Mouse (Mus musculus): ENCODE measurements around the gene Armc10. TPM values are rescaled to one million over a fixed set of nuclear protein-coding genes. Genes with fewer than 3 reads are reported as not detected.

The Armc10 gene
- 1 to 10 TPM; 9.5 to 9.7 TPM for total RNA-seq (2023)

DNA sequence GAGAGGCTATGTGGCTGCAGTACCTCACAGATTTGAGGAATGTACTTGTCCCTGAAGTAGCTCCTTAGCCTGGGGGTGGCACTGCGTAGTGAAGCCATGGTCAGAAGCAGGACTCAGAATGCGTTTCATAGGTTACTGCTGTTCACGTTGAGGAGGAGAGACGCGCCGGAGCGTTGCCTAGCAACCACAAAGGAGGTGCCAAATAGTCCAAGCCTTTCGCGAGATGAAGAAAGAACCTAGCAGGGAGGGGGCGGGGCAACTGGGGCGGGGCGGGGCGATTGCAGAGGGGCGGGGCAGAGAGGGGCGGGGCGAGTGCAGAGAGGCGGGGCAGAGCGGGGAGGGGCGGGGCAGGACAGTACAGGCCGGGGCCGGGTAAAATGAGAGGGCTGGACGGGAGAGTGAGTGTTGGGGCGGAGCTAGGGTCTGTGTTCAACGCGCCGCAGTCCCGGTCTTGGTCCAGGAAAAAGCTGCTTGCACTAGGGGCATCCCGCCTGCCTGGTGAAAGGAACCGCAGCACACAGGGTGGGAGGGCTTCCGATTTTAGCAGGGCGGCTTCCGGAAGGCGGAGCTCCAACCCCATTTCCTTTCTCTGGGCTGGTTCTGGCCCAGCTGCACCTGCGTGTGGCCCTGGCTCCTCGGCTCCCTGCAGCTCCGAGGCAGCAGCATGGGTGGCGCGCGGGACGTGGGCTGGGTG lies at the start of gene Armc10, which contains the start of gene Fbxl13:
Armc10 (plus strand) TSS at position 375 of the 694 bp plus-strand sequence.
Fbxl13 (minus strand) TSS at position 196 of the 694 bp plus-strand sequence.

DNA sequence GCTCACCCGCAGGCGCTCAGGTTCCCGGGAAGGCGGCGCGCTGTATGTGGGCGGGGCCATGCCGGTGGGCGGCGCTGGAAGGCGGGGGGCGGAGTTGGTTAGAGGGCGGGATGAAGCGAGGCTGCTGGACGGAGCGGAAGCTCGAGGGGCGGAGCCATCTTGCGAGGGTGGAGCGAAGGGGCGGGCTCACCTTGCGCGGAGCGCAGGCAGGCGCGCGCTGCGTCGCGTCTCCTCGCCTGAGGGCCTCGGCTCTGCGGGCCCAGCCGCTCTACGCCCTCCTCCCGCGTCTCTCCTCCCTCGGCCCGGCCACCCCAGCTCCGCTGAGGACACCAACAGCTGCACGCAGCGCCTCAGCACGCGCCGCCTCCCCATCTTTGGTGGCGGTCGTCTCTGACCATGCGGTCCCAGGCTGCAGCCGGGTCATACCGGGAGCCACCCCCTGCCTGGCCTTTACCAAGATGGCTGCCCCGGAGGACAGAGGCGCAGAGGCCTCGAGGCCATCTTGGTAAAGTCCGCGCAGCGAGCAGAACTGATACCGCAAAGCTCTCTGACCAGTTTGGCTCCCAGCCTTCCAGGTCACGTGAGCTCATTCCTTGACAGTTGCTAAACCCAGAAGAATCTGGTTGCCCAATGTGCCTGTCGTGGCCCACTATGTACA lies 55.9 kb downstream of the Armc10 start, which contains the start of gene Napepld:
Napepld (minus strand) TSS at position 46 of the 658 bp plus-strand sequence.

Other genes with a start within 250 kb of the Armc10 start
- gene Ccdc146, start 221.1 kb upstream of the Armc10 start, total RNA-seq (2023): under 1 TPM; 0.57 to 0.99 TPM
- 1 to 10 TPM; 1.4 to 2.1 TPM for gene Fam185a, start 220.9 kb upstream of the Armc10 start, total RNA-seq (2023)
- not detected for gene Lrrc17, start 102.3 kb upstream of the Armc10 start, total RNA-seq (2023)
- under 1 TPM in 1 of 2 experiments, not detected in 1; 0.44 TPM for gene Fbxl13, start 179 bp upstream of the Armc10 start, total RNA-seq (2023)
- 1 to 10 TPM; 1.3 to 1.4 TPM for gene Napepld, start 55.6 kb downstream of the Armc10 start, total RNA-seq (2023)
- gene Pmpcb, start 91.3 kb downstream of the Armc10 start, total RNA-seq (2023): 10 to 100 TPM; 45.7 to 47.7 TPM
- 10 to 100 TPM; 20.1 to 21.8 TPM for gene Dnajc2, start 139.4 kb downstream of the Armc10 start, total RNA-seq (2023)
- 10 to 100 TPM; 54.0 to 60.1 TPM for gene Psmc2, start 139.5 kb downstream of the Armc10 start, total RNA-seq (2023)
- gene Slc26a5, start 219.8 kb downstream of the Armc10 start, total RNA-seq (2023): not detected

Data from neutrophil, adult 83 days (primary cell).